Mouse (Mus musculus) heart, postnatal 25 days (tissue): ENCODE data around the gene Scap. TPM values are rescaled to one million over a fixed set of nuclear protein-coding genes. Genes with fewer than 3 reads are reported as not detected.

Experiments used
- DNase-seq: peaks from one replicate; pipeline ENCODE4 v3.0.0; 2022; ENCODE audit warnings: low spot score
- intact Hi-C: fragments of 180-260 bp; cut with DNase I; formaldehyde crosslinking; loops from one replicate; pipeline ENCODE4 v1.15.1; 2025
- total RNA-seq, 2 experiments: library from RNA; stranded (reverse); gene quantifications; 2 replicates each; pipeline ENCODE4 v1.2.3; 2021

Gene Scap
- 10 to 100 TPM; 27.7 to 28.0 TPM for total RNA-seq

GRCm38 (mm10) chr9:110333135-110333895 is at the start of gene Scap:
TSS of gene Scap (plus strand) at chr9:110333288.
- intact Hi-C loops: loop anchor here (5.0 kb wide), 1 partner anchor 74 kb away; the partner anchor contains the start of gene Ptpn23
- peak; percentile 88 for DNase-seq

GRCm38 (mm10) chr9:110284075-110284697 is 48.9 kb upstream of the Scap start:
- DNase-seq: no peak

GRCm38 (mm10) chr9:110287321-110287924 is 45.7 kb upstream of the Scap start:
- intact Hi-C loops: no loop called here
- no peak for DNase-seq

More at GRCm38 (mm10) chr9:110284075-110284697, 48.9 kb upstream of the Scap start:
- intact Hi-C loops: no loop called here

GRCm38 (mm10) chr9:110293254-110293718 is 39.8 kb upstream of the Scap start:
- DNase-seq: no peak
- intact Hi-C loops: loop anchor here (10.0 kb wide), 1 partner anchor 98 kb away; no protein-coding TSS in a partner anchor

- no peak for DNase-seq
- intact Hi-C loops: loop anchor here (10.0 kb wide), 1 partner anchor 99 kb away; no protein-coding TSS in a partner anchor
Measured at GRCm38 (mm10) chr9:110293873-110294415, 39.1 kb upstream of the Scap start.

GRCm38 (mm10) chr9:110294786-110295185 is 38.3 kb upstream of the Scap start:
- intact Hi-C loops: loop anchor here (10.0 kb wide), 1 partner anchor 100 kb away; no protein-coding TSS in a partner anchor
- no peak for DNase-seq

GRCm38 (mm10) chr9:110296867-110297627 is 36.0 kb upstream of the Scap start:
- intact Hi-C loops: loop anchor here (2.0 to 10.0 kb wide), 2 partner anchors 102 to 406 kb away; no protein-coding TSS in a partner anchor
- DNase-seq: peak; percentile 28

GRCm38 (mm10) chr9:110304516-110304915 is 28.6 kb upstream of the Scap start:
- intact Hi-C loops: no loop called here
- no peak for DNase-seq

GRCm38 (mm10) chr9:110304969-110305651 is 28.0 kb upstream of the Scap start, which contains the start of gene Elp6:
TSS of gene Elp6 (plus strand) at chr9:110305173.
- peak; percentile 85 for DNase-seq
- intact Hi-C loops: no loop called here

GRCm38 (mm10) chr9:110306371-110306770 is 26.7 kb upstream of the Scap start:
- intact Hi-C loops: no loop called here

GRCm38 (mm10) chr9:110314706-110315105 is 18.4 kb upstream of the Scap start:
- intact Hi-C loops: no loop called here
- DNase-seq: no peak

More at GRCm38 (mm10) chr9:110306371-110306770, 26.7 kb upstream of the Scap start:
- no peak for DNase-seq

- intact Hi-C loops: no loop called here
- no peak for DNase-seq
Measured at GRCm38 (mm10) chr9:110315410-110315809, 17.7 kb upstream of the Scap start.

GRCm38 (mm10) chr9:110315904-110316303 is 17.2 kb upstream of the Scap start:
- DNase-seq: no peak
- intact Hi-C loops: no loop called here

GRCm38 (mm10) chr9:110316503-110316902 is 16.6 kb upstream of the Scap start:
- no peak for DNase-seq
- intact Hi-C loops: no loop called here

- DNase-seq: no peak
- intact Hi-C loops: no loop called here
Measured at GRCm38 (mm10) chr9:110320769-110321168, 12.3 kb upstream of the Scap start.

- intact Hi-C loops: no loop called here
- DNase-seq: no peak
Measured at GRCm38 (mm10) chr9:110322972-110323371, 10.1 kb upstream of the Scap start.

- intact Hi-C loops: no loop called here
Measured at GRCm38 (mm10) chr9:110324181-110324580, 8.9 kb upstream of the Scap start.

GRCm38 (mm10) chr9:110328178-110328577 is 4.9 kb upstream of the Scap start:
- no peak for DNase-seq
- intact Hi-C loops: no loop called here

More at GRCm38 (mm10) chr9:110324181-110324580, 8.9 kb upstream of the Scap start:
- DNase-seq: no peak
